Mouse (Mus musculus): ENCODE measurements around the gene Sh2b3.

Gene Sh2b3

DNA sequence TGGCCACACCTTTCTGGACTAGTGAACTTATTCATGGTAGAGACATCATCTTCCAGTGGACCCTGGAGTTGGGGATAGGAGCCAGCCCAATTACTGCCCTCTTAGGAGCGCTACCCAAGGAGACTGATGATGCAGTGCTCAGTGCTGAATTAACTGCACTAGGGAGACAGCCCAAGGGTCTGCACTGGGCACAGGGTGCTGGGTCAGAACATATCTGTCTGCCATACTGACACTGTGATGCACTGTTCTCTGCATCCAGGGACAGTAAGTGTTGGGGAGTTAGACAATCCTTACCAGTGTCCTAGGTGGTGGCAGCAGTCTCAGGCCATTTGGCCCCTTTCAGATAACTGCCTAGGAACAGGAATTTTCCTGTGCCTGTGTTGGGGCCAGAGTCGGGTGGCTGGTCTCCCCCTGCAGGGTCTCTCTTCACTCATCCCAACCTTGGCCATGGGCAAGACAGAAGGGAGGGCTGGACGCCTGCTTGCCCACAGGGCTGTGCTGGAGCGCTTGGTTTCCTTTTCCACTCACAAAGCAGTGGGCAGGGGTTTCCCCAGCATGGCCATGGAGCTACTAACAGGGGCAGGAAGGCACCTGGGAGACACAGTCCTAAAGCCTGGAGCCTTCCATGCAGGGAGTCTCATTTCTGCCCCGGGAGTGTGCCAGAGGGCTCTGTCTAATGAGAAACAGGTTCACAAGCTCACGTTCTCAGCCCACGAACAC lies 14.5 kb downstream of the Sh2b3 start:
- no peak for DNase-seq

DNA sequence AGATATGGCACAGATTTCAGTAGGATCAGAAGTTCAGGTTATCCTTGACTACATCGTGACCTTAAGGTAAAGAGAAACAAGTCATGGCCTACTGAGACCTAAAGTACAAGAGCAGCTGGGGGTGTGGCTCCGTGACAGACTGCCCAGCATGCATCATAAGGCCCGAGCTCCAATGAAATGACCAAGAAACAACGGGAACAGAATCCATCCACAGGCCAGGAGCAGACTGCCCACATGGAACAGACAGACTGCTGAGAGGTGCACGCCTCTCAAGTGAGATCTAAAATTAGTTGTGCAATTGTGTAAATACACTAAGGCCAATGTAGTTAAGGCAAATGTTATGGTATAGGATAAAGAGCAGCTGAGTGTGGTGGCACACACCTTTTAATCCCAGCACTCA lies 15.9 kb downstream of the Sh2b3 start:
- DNase-seq = no peak

DNA sequence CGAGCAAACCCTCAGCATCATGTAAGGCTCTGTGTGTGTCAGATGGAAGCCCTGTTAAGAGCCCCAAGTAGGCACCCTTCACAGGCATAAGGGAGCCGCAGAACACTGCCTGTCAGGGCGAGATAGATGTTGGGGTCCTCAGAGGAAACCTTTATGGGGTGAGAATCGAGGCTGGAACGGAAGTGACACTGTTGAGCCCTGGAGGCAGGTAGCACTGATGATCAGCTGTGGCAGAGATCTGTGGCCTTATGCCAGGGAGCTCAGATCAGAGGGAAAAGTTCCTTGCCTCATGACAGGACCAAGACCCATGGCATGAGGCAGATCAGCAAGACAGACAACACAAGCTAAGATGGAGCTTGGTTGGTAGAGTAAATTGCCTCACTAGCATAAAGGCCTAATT lies 16.3 kb downstream of the Sh2b3 start:
- no peak for DNase-seq

DNA sequence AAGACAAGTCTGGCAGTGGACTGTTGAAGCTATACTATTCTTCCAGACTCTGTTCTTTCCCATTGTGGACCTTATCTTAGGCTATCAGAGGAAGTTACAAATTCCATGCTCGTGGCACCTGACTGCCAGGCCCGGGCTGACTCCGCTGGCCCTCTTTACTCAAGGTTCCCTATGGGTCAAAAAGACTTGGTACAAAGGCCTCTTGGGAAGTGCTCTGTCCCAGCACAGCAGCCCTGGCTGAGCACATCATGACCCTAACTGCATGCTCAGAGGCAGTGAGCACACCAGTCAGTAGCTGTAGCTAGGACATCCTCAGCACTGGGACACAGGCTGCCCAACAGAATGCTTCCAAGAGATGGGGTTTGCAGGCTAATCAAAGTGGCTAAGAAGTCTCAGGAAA lies 16.8 kb downstream of the Sh2b3 start:
- DNase-seq = no peak

- no peak for DNase-seq
These were observed 17.3 kb downstream of the Sh2b3 start for GRCm38 (mm10) chr5:121820161-121820560.

DNA sequence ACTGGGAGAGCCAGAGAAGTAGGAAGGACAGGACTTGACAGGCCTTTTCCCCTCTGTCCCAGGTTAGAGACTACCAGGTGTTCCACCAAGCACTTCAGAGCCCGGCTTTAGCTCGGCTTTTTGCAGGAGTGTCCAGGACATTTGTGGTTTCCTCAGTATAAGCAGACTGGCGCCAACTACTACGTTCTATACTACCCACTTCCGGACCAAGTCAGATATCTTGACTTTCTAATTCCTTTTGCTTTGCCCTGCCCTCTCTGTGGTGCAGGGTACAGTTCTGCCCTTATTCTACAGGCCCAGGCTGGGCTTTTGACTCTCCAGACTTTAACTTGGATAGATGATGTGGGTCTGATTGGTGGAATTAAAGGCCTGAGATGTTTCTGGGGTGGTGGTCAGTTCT lies 17.9 kb downstream of the Sh2b3 start:
- DNase-seq = no peak

- no peak for DNase-seq
These were observed 18.6 kb downstream of the Sh2b3 start for GRCm38 (mm10) chr5:121818862-121819261.

GRCm38 (mm10) chr5:121818401-121818800 lies 19.0 kb downstream of the Sh2b3 start:
- no peak for DNase-seq

DNA sequence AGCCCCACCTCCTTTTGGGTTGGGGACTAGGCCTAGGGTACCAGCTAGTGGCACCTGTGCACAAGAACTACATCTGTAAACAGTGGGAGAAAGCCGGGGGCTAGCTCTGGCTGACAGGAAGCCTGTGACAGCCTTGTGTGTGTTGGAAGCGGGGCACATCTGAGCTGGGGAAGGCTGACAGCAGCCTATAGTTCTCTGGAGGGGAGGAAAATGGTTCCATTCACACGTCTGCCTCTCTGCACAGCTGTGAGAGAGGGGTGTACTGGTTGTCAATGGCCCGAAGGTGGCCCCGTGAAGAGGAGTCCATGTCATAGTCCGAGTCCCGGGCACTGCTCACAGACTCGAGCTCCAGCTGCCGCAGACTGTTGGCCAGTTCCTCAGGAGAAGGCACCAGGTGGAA lies 19.9 kb downstream of the Sh2b3 start:
- DNase-seq = no peak

- DNase-seq = no peak
These were observed 20.8 kb downstream of the Sh2b3 start for GRCm38 (mm10) chr5:121816611-121817010.

DNA sequence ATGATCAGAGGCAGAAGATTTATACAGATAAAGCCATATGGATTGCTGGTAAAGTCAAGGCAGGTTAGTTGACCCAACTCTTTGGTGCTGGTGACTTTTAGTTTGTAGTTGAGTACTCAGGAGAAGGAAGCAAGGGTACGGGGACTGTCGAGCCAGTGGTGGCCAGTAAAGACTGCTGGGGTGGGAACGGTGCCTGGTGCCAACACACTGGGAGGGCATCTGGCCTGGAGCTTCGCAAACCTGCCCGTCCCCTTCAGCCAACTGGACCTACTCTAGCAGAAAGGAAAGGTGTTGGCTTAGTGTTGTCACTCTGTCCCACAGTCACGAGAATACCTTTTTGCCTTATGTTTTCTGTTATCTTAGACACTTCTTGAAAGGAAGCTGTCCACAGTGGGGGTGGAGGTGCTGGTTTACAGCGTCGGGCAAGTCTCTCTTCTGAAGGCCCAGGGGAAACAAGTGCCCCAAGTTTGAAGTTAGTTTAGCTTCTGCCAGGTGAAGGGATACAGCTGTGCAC lies 21.5 kb downstream of the Sh2b3 start:
- no peak for DNase-seq

- DNase-seq = no peak
These were observed 22.4 kb downstream of the Sh2b3 start for GRCm38 (mm10) chr5:121815067-121815466.

- no peak for DNase-seq
These were observed 23.7 kb downstream of the Sh2b3 start for GRCm38 (mm10) chr5:121813744-121814143.

- no peak for DNase-seq
These were observed 24.8 kb downstream of the Sh2b3 start for GRCm38 (mm10) chr5:121812526-121813243.

DNA sequence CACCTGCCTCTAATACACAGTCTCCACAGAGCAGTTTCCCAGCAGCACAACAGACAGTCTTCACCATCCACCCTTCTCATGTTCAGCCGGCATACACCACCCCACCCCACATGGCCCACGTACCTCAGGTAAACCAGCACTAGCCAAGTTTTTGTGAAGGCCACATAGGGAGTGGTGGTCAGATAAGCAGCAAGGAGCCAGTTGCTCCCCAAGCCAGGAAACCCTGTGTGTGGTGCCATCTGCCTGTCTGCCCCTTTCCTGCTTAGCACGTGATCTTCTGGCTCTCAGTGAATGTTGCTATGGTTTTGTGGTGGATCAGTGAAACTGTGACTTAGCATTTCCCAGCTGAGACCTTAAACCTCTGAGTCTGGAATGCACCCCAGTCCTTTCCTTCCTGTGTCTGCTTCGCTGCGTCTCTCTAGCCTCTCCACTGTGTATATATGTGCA lies 25.9 kb downstream of the Sh2b3 start:
- DNase-seq = no peak

DNA sequence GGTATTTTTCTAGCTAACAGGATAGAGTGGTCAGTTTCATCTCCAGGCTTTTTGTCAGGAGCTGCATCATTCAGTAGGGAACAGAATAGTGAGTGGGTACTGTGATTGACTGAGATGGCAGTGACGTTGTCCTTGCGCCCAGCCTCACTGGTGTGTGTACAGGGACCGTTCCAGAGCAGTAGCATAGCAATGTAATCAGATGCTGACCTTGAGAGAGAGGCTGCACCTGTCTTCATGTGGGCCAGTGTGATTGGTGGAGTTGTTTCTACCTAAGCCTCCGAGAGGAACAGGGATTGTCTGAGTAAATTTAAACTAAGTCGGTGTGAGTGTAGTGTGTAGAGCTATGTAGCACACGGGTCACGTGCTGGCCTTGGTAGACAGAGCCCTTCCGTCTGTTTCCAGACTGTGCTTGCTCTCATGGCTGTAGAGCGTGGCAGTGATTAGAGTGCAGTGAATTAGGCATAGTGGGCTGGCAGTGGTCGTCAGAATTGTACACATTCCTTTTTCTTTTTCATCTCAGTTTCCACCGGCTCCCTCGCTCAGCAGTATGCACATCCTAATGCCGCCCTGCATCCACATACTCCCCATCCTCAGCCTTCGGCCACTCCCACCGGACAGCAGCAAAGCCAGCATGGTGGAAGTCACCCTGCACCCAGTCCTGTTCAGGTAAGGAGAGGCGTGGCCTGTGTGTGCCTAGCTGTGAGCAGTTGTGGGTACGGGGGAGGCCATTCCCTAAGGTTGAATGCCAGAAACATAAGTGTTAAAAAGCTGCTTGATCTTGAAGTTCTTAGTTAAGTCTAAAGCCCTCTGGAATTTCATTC lies 26.9 kb downstream of the Sh2b3 start:
- no peak for DNase-seq

DNA sequence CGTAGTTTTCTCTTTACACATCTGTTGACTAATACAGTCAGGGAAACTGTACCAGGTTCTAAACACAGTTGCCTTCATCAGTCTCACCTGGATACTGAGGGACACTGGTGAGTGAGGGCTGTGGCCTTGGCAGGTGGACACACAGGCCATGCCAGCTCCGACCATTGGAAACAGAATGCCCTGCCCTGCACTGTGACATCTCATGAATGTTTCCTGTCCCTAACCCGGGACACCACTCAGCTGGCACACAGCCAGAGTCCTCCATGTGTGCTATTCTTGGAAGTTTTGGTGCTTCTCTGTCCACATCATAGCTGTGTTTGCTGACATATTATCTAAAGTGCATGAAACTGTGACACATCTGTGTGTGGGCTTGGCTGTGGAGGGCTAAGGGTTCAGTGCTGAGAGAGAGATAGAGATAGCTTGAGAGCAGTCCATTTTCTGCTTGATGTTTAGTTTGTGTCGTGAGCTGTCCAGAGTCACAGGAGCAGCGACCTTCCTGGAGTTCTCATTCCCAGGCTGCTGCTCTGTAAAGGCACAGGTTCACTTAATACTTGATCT lies 27.7 kb downstream of the Sh2b3 start:
- no peak for DNase-seq

GRCm38 (mm10) chr5:121808202-121808601 lies 29.2 kb downstream of the Sh2b3 start:
- DNase-seq = no peak

- no peak for DNase-seq
These were observed 30.3 kb downstream of the Sh2b3 start for GRCm38 (mm10) chr5:121807186-121807585.

DNA sequence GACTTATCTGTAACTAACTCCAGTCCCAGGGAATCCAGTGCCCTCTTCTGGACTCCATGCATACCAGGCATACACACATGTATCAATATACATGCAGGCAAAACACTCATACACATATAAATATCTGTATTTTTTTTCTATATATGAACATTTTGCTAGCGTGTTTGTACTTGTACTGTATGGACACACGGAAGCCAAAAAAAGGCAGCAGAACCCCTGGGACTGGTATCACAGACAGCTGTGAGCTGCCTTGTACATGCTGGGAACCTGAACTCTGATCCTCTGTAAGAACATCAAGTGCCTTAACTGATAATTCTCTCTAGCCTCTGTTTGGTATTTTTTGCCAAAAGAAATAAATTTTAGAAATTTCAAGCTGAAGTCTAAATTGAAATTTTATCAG lies 39.0 kb downstream of the Sh2b3 start:
- DNase-seq = no peak

DNA sequence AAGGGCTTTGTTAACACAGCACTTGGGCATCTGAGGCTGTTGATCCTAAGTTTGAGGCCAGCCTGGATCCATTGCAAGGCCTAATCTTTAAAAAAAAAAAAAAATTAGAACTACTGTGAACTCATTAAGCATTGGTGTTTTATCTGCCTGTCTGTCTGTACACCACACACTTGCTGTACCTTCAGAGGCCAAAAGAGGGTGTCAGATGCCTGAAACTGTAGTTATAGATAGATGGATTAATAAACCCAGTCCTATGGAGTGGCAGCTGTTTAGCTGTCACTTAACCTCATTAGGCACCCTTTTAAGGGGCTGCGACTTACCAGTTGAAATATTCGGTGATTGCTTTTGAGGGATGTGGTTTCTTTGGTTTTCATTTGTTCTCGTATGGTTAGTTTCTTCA lies 41.6 kb downstream of the Sh2b3 start:
- no peak for DNase-seq

DNA sequence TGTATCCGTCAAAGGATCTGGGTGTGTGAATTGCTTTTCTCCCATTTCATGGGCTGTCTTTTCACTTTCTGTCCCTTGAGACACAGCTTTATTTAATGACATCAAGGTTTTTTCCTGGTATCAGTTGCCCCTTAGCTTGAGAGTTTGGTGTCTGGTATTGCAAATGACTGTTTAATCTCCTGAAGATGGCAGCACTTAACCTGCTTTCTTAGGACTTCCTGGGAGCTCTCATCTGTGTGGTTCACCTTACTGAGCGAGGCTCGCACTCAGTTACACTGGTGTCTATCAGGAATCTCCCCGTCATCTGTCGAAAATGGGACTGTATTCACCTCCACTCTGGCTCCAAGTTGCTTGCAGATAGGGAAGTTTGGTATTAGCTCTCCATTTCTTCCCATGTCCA lies 46.4 kb downstream of the Sh2b3 start:
- no peak for DNase-seq

- no peak for DNase-seq
These were observed 53.5 kb downstream of the Sh2b3 start for GRCm38 (mm10) chr5:121783862-121784500.

Data from right cerebral cortex, postnatal 25 days (tissue).